Mouse (Mus musculus): ENCODE results near the gene Ppox. TPM values are rescaled to one million over a fixed set of nuclear protein-coding genes. Genes with fewer than 3 reads are reported as not detected.
A peak's percentile ranks its signal among the peaks of the same experiment; 100 is the strongest.
"Not testable (repeated sequence)": the region's sequence is repeated elsewhere in the genome, so short reads cannot be mapped to it uniquely, and the experiment has no call there.

Ppox gene
- total and polyA plus RNA-seq, 2 experiments from 2014 or later, result 32.4 to 44.3 TPM

DNA sequence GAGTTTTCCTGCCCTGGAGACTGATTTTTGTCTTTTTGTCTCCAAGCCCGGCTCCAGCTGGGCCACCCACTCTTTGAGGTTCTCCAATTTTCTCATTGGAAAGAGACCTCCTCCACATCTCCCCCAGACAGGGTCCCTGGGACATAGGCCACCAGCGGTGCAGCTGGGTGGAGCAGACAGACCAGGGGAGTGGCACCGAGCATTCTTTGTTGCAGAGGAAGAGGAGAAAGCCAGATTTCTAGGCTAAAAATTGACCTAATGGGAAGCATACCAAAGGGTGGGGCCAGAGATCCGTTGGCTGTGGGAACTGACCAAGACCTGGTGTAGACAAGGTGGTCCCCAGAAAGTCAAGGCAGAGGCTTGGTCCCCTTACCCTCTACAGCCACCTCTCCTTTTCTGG is 33.1 kb downstream of the Ppox start:
- Histone ChIP-seq H3K27me3 (ENCODE audit: insufficient read depth, low read length) (no peaks in the 10 kb centered on the region), H3K36me3 (ENCODE audit: insufficient read depth, low read length) (no peaks in the 10 kb centered on the region), H3K4me1 (ENCODE audit: insufficient read depth, low read length) (peaks cover 29% of the 10 kb centered on the region), H3K9ac (replicated peaks; ENCODE audit: low read length) (no peak overlapping the region), H3K4me2 (ENCODE audit: low read depth, low read length) (peak overlapping the region; percentile 89), H3K4me3 (ENCODE audit: low read length) (no peak overlapping the region), H3K27ac (peak overlapping the region; percentile 82), H3K9me3 (ENCODE audit: low read length) (no peaks in the 10 kb centered on the region)
- no peak for DNase-seq (ENCODE audit: low spot score)
- ATAC-seq, result no peak
- TF ChIP-seq CTCF (IDR thresholded peaks at IDR 0.05; ENCODE audit: low read depth), result no peak
- 26% methylated on average over 4 of the region's 4 CpGs for WGBS

DNA sequence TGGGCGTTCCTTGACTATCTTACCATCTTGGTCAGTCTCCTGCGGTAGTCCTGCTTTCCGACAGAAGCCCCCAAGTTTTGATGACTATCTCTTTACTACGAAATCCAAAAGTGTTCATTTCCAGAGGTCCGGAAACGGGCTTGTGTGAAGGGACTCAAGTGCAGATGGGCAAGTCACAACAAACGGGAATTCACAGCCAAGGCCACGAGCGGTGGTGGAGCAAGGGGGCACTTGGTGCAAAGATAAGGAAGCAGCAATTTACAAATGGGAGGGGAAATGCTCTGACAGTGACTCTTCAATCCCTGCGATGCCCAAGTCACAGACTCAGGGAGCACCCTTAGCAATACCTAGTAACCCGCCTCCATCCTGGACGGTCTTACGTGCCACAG is 33.5 kb downstream of the Ppox start:
- H3K4me2 ChIP-seq (ENCODE audit: low read depth, low read length), result peak overlapping the region; percentile 89
- peak overlapping the region; percentile 84; the same call in 1 of the 2 replicates for H3K9ac ChIP-seq (replicated peaks; ENCODE audit: low read length)
- peak overlapping the region; percentile 81 for H3K4me3 ChIP-seq (ENCODE audit: low read length)
- H3K27me3 ChIP-seq (ENCODE audit: insufficient read depth, low read length), result no peaks in the 10 kb centered on the region
- no peak for ATAC-seq
- H3K9me3 ChIP-seq (ENCODE audit: low read length), result no peaks in the 10 kb centered on the region
- peaks cover 26% of the 10 kb centered on the region for H3K4me1 ChIP-seq (ENCODE audit: insufficient read depth, low read length)
- WGBS, result 12% methylated on average over 13 of the region's 13 CpGs
- peak overlapping the region; percentile 82 for H3K27ac ChIP-seq
- peaks cover 3% of the 10 kb centered on the region; the same call in 1 of the 2 replicates for H3K36me3 ChIP-seq (ENCODE audit: insufficient read depth, low read length)
- no peak for DNase-seq (ENCODE audit: low spot score)
- no peak for TF ChIP-seq CTCF (IDR thresholded peaks at IDR 0.05; ENCODE audit: low read depth)

GRCm38 (mm10) chr1:171246709-171247452 is 34.1 kb downstream of the Ppox start:
- peaks cover 3% of the 10 kb centered on the region; the same call in 1 of the 2 replicates for H3K36me3 ChIP-seq (ENCODE audit: insufficient read depth, low read length)
- H3K4me1 ChIP-seq (ENCODE audit: insufficient read depth, low read length), result peaks cover 20% of the 10 kb centered on the region
- peak overlapping the region; percentile 81 for H3K4me3 ChIP-seq (ENCODE audit: low read length)
- peak; percentile 95 for ATAC-seq
- under 1% methylated on average over 41 of the region's 41 CpGs for WGBS
- peak overlapping the region; percentile 82 for H3K27ac ChIP-seq
- H3K4me2 ChIP-seq (ENCODE audit: low read depth, low read length), result peak overlapping the region; percentile 89
- H3K9me3 ChIP-seq (ENCODE audit: low read length), result no peaks in the 10 kb centered on the region
- TF ChIP-seq CTCF (IDR thresholded peaks at IDR 0.05; ENCODE audit: low read depth), result peak; percentile 91
- H3K9ac ChIP-seq (replicated peaks; ENCODE audit: low read length), result peak overlapping the region; percentile 84
- H3K27me3 ChIP-seq (ENCODE audit: insufficient read depth, low read length), result no peaks in the 10 kb centered on the region
- peak; percentile 99 for DNase-seq (ENCODE audit: low spot score)

- Histone ChIP-seq H3K36me3 (ENCODE audit: insufficient read depth, low read length) (peaks cover 3% of the 10 kb centered on the region; the same call in 1 of the 2 replicates), H3K27me3 (ENCODE audit: insufficient read depth, low read length) (no peaks in the 10 kb centered on the region), H3K9ac (replicated peaks; ENCODE audit: low read length) (no peak overlapping the region), H3K9me3 (ENCODE audit: low read length) (no peaks in the 10 kb centered on the region), H3K4me1 (ENCODE audit: insufficient read depth, low read length) (peaks cover 7% of the 10 kb centered on the region; the same call in 1 of the 2 replicates), H3K27ac (no peak overlapping the region), H3K4me3 (ENCODE audit: low read length) (no peak overlapping the region), H3K4me2 (ENCODE audit: low read depth, low read length) (no peak overlapping the region)
- DNase-seq (ENCODE audit: low spot score), result no peak
- no peak for ATAC-seq
- TF ChIP-seq CTCF (IDR thresholded peaks at IDR 0.05; ENCODE audit: low read depth), result no peak
- 89% methylated on average over 8 of the region's 8 CpGs for WGBS
Observed at GRCm38 (mm10) chr1:171245353-171245752, 35.6 kb downstream of the Ppox start.

DNA sequence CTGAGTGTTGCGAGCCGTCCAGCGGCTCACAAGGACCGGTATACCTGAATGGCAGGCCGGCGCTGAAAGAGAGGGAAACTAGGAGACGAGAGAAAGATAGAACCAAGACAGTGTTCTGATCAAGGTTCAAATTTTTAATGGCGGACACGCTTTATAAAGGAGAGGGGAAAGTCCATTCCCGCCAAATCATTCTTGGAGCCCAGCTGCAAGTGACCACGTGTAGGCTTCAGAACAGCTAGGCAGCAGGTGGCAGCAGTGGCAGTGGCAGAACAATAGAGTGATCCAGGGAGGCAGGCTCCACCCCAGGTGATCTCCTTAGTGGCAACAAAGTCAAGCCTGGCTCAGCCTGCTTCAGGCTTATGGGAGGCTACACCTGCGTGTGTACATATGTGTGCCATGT is 39.0 kb downstream of the Ppox start:
- peaks cover 28% of the 10 kb centered on the region for H3K36me3 ChIP-seq (ENCODE audit: insufficient read depth, low read length)
- not testable (repeated sequence) for ATAC-seq; H3K9me3 ChIP-seq (ENCODE audit: low read length); H3K27me3 ChIP-seq (ENCODE audit: insufficient read depth, low read length); H3K4me1 ChIP-seq (ENCODE audit: insufficient read depth, low read length); H3K4me2 ChIP-seq (ENCODE audit: low read depth, low read length); H3K27ac ChIP-seq; H3K4me3 ChIP-seq (ENCODE audit: low read length); DNase-seq (ENCODE audit: low spot score); H3K9ac ChIP-seq (replicated peaks; ENCODE audit: low read length)
- 84% methylated on average over 12 of the region's 12 CpGs for WGBS

DNA sequence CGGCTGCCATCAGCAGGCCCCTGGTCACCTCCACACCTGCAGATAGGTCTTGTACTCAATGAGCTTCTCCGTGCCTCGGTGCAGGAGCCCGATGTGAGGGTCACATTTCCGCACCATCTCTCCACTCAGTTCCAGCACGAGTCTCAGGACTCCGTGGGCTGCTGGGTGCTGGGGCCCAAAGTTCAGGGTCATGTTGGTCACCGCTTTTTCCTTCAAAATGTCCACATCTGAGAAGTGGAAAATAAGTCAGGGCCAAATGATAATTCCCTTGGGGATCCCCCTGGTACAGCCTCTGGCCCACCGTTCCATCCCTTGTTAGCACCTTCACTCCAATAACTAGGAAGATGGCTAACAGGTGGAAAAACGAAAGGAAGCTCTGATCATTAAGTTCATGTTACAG is 40.1 kb downstream of the Ppox start:
- ATAC-seq (no peak), DNase-seq (ENCODE audit: low spot score) (no peak)
- 0 out of 2 replicates have a peak, but pooled peaks cover under 1% of the 10 kb centered on the region for H3K4me1 ChIP-seq (ENCODE audit: insufficient read depth, low read length)
- no peak overlapping the region for H3K9ac ChIP-seq (replicated peaks; ENCODE audit: low read length)
- no peak for TF ChIP-seq CTCF (IDR thresholded peaks at IDR 0.05; ENCODE audit: low read depth)
- H3K4me3 ChIP-seq (ENCODE audit: low read length), result no peak overlapping the region
- no peaks in the 10 kb centered on the region for H3K27me3 ChIP-seq (ENCODE audit: insufficient read depth, low read length)
- WGBS, result 91% methylated on average over 10 of the region's 10 CpGs
- H3K36me3 ChIP-seq (ENCODE audit: insufficient read depth, low read length), result peaks cover 32% of the 10 kb centered on the region
- no peak overlapping the region for H3K27ac ChIP-seq
- H3K9me3 ChIP-seq (ENCODE audit: low read length), result no peaks in the 10 kb centered on the region
- no peak overlapping the region for H3K4me2 ChIP-seq (ENCODE audit: low read depth, low read length)
